Mouse (Mus musculus) MEL (cell line): ENCODE measurements around the gene Xiap. TPM values are rescaled to one million over a fixed set of nuclear protein-coding genes. Genes with fewer than 3 reads are reported as not detected.

Experiments
- DNase-seq: peaks from one replicate; pipeline ENCODE4 v3.0.0; 2011; ENCODE audit warnings: low read depth, low spot score
- H3K27ac ChIP-seq: 2 replicates; pipeline ENCODE4 v1.5.1; 2012; ENCODE audit warnings: low read depth, mild to moderate bottlenecking, control low read depth, low read length, moderate library complexity; ENCODE audit not compliant: control insufficient read depth
- H3K27me3 ChIP-seq, 2 experiments: fragments of 150-350 bp in 1 of 2; sonication (generic) in 1 of 2; 2 replicates each; pipeline ENCODE4 v1.6.1; 2012; ENCODE audit warnings: low read length in 2 of 2, mild to moderate bottlenecking in 2 of 2, improper control_type of control experiment in 1 of 2, moderate library complexity in 1 of 2; ENCODE audit not compliant: insufficient read depth in 2 of 2, control insufficient read depth in 1 of 2
- H3K36me3 ChIP-seq, 2 experiments: 2 replicates each; pipeline ENCODE4 v1.6.1; 2012 to 2014; ENCODE audit warnings: low read length in 2 of 2, improper control_type of control experiment in 1 of 2, inconsistent platforms in 1 of 2, mild to moderate bottlenecking in 1 of 2; ENCODE audit not compliant: insufficient read depth in 2 of 2, control insufficient read depth in 1 of 2
- H3K4me1 ChIP-seq, 2 experiments: fragments of 150-350 bp in 1 of 2; sonication (generic) in 1 of 2; 2 replicates each; pipeline ENCODE4 v1.6.1; 2012; ENCODE audit warnings: low read length in 2 of 2, improper control_type of control experiment in 1 of 2, mild to moderate bottlenecking in 1 of 2; ENCODE audit not compliant: insufficient read depth in 2 of 2, control insufficient read depth in 1 of 2
- H3K4me3 ChIP-seq, 2 experiments: fragments of 150-350 bp in 1 of 2; sonication (generic) in 1 of 2; 2 replicates each; pipeline ENCODE4 v1.5.1; 2012; ENCODE audit warnings: low read depth in 2 of 2, low read length in 2 of 2, mild to moderate bottlenecking in 2 of 2, moderate library complexity in 2 of 2, control low read depth in 1 of 2, improper control_type of control experiment in 1 of 2; ENCODE audit not compliant: control insufficient read depth in 1 of 2, insufficient read depth in 1 of 2
- H3K79me2 ChIP-seq: 2 replicates; pipeline ENCODE4 v1.6.1; 2012; ENCODE audit warnings: mild to moderate bottlenecking, low read length, moderate library complexity; ENCODE audit not compliant: control insufficient read depth, poor library complexity, insufficient read depth
- H3K9ac ChIP-seq: 2 replicates; pipeline ENCODE4 v1.6.1; 2012; ENCODE audit warnings: low read depth, mild to moderate bottlenecking, control low read depth, low read length, moderate library complexity; ENCODE audit not compliant: control insufficient read depth, poor library complexity, severe bottlenecking
- H3K9me3 ChIP-seq: fragments of 150-350 bp; sonication (generic); replicated peaks from 2 replicates; pipeline ENCODE4 v1.6.1; 2012; ENCODE audit warnings: mild to moderate bottlenecking, low read length, improper control_type of control experiment, moderate library complexity; ENCODE audit not compliant: insufficient read depth
- BHLHE40 ChIP-seq: IDR thresholded peaks from 2 replicates; pipeline ENCODE4 v1.6.1; 2012; ENCODE audit warnings: low read depth, mild to moderate bottlenecking, inconsistent platforms, low read length, improper control_type of control experiment, borderline replicate concordance
- CTCF ChIP-seq, 3 experiments: IDR thresholded peaks in 2 of 3; conservative IDR thresholded peaks in 1 of 3; 2 replicates each; pipeline ENCODE4 v1.5.1; 2011 to 2012; ENCODE audit warnings: low read length in 3 of 3, low read depth in 2 of 3, mild to moderate bottlenecking in 2 of 3, improper control_type of control experiment in 1 of 3, inconsistent platforms in 1 of 3, mixed read lengths in 1 of 3, moderate library complexity in 1 of 3; ENCODE audit not compliant: control insufficient read depth in 1 of 3, insufficient read depth in 1 of 3, poor library complexity in 1 of 3, severe bottlenecking in 1 of 3
- E2F4 ChIP-seq: IDR thresholded peaks from 2 replicates; pipeline ENCODE4 v1.6.1; 2011; ENCODE audit warnings: low read depth, low read length, improper control_type of control experiment, borderline replicate concordance
- ELF1 ChIP-seq: IDR thresholded peaks from 2 replicates; pipeline ENCODE4 v1.6.1; 2014; ENCODE audit warnings: low read depth, mild to moderate bottlenecking, inconsistent platforms, low read length, improper control_type of control experiment, moderate library complexity
- EP300 ChIP-seq, 2 experiments: IDR thresholded peaks; 2 replicates each; pipeline ENCODE4 v1.6.1; 2011; ENCODE audit warnings: improper control_type of control experiment in 2 of 2, low read length in 2 of 2, low read depth in 1 of 2, mild to moderate bottlenecking in 1 of 2
- GATA1 ChIP-seq: IDR thresholded peaks from 2 replicates; pipeline ENCODE4 v1.6.1; 2011; ENCODE audit warnings: low read depth, low read length, improper control_type of control experiment
- MAFK ChIP-seq: IDR thresholded peaks from 2 replicates; pipeline ENCODE4 v1.6.1; 2011; ENCODE audit warnings: low read depth, mild to moderate bottlenecking, low read length, improper control_type of control experiment, borderline replicate concordance
- MAX ChIP-seq: IDR thresholded peaks from 2 replicates; pipeline ENCODE4 v1.6.1; 2011; ENCODE audit warnings: low read length, improper control_type of control experiment
- MAZ ChIP-seq: IDR thresholded peaks from 2 replicates; pipeline ENCODE4 v1.6.1; 2012; ENCODE audit warnings: low read depth, mild to moderate bottlenecking, inconsistent platforms, low read length, improper control_type of control experiment
- MEF2A ChIP-seq: IDR thresholded peaks from 2 replicates; pipeline ENCODE4 v1.6.1; 2014; ENCODE audit warnings: low read depth, mild to moderate bottlenecking, inconsistent platforms, low read length, improper control_type of control experiment; ENCODE audit not compliant: poor library complexity, insufficient replicate concordance, severe bottlenecking; ENCODE audit errors: extremely low read depth
- MXI1 ChIP-seq: IDR thresholded peaks from 2 replicates; pipeline ENCODE4 v1.6.1; 2011; ENCODE audit warnings: mild to moderate bottlenecking, low read depth, low read length, improper control_type of control experiment
- MYB ChIP-seq: IDR thresholded peaks from 2 replicates; pipeline ENCODE4 v1.6.1; 2011; ENCODE audit warnings: mild to moderate bottlenecking, low read depth, low read length, improper control_type of control experiment
- NRF1 ChIP-seq: IDR thresholded peaks from 2 replicates; pipeline ENCODE4 v1.6.1; 2014; ENCODE audit warnings: low read depth, mild to moderate bottlenecking, inconsistent platforms, low read length, improper control_type of control experiment, moderate library complexity; ENCODE audit not compliant: poor library complexity, insufficient read depth, severe bottlenecking
- POLR2A ChIP-seq, 2 experiments: IDR thresholded peaks; 2 replicates each; pipeline ENCODE4 v1.6.1; 2011 to 2012; ENCODE audit warnings: low read length in 2 of 2, mild to moderate bottlenecking in 2 of 2, control low read depth in 1 of 2, improper control_type of control experiment in 1 of 2, low read depth in 1 of 2, moderate library complexity in 1 of 2; ENCODE audit not compliant: control insufficient read depth in 1 of 2, insufficient read depth in 1 of 2, poor library complexity in 1 of 2
- POLR2AphosphoS5 ChIP-seq: IDR thresholded peaks from 2 replicates; pipeline ENCODE4 v1.6.1; 2012; ENCODE audit warnings: low read depth, borderline replicate concordance, mild to moderate bottlenecking, inconsistent platforms, low read length, moderate library complexity, mixed read lengths
- RAD21 ChIP-seq: IDR thresholded peaks from 2 replicates; pipeline ENCODE4 v1.6.1; 2011; ENCODE audit warnings: mild to moderate bottlenecking, low read depth, low read length, improper control_type of control experiment
- RCOR1 ChIP-seq: IDR thresholded peaks from 2 replicates; pipeline ENCODE4 v1.6.1; 2012; ENCODE audit warnings: low read depth, mild to moderate bottlenecking, inconsistent platforms, low read length, improper control_type of control experiment
- SMC3 ChIP-seq: IDR thresholded peaks from 2 replicates; pipeline ENCODE4 v1.6.1; 2011; ENCODE audit warnings: low read depth, low read length, improper control_type of control experiment
- TBP ChIP-seq: IDR thresholded peaks from 2 replicates; pipeline ENCODE4 v1.8.0; 2011; ENCODE audit warnings: low read depth, low read length, improper control_type of control experiment
- TCF12 ChIP-seq: IDR thresholded peaks from 2 replicates; pipeline ENCODE4 v1.6.1; 2014; ENCODE audit warnings: low read depth, mild to moderate bottlenecking, inconsistent platforms, low read length, improper control_type of control experiment, moderate library complexity
- USF1 ChIP-seq: IDR thresholded peaks from 2 replicates; pipeline ENCODE4 v1.6.1; 2014; ENCODE audit warnings: low read depth, mild to moderate bottlenecking, inconsistent platforms, low read length, improper control_type of control experiment, moderate library complexity
- USF2 ChIP-seq, 2 experiments: IDR thresholded peaks; 2 replicates each; pipeline ENCODE4 v1.6.1; 2011 to 2012; ENCODE audit warnings: improper control_type of control experiment in 2 of 2, low read length in 2 of 2, borderline replicate concordance in 1 of 2, inconsistent platforms in 1 of 2, low read depth in 1 of 2, mild to moderate bottlenecking in 1 of 2; ENCODE audit not compliant: insufficient read depth in 1 of 2
- ZC3H11A ChIP-seq: IDR thresholded peaks from 2 replicates; pipeline ENCODE4 v1.6.1; 2012; ENCODE audit warnings: low read depth, mild to moderate bottlenecking, inconsistent platforms, low read length, improper control_type of control experiment
- ZKSCAN1 ChIP-seq: IDR thresholded peaks from 2 replicates; pipeline ENCODE4 v1.6.1; 2012; ENCODE audit warnings: low read depth, mild to moderate bottlenecking, inconsistent platforms, low read length, improper control_type of control experiment, moderate library complexity
- ZMIZ1 ChIP-seq: IDR thresholded peaks from 2 replicates; pipeline ENCODE4 v1.6.1; 2012; ENCODE audit warnings: low read depth, mild to moderate bottlenecking, inconsistent platforms, low read length, improper control_type of control experiment, moderate library complexity
- ZNF384 ChIP-seq: IDR thresholded peaks from 2 replicates; pipeline ENCODE4 v1.6.1; 2012; ENCODE audit warnings: low read depth, mild to moderate bottlenecking, inconsistent platforms, low read length, improper control_type of control experiment
- polyA plus RNA-seq, 2 experiments: library from polyadenylated mRNA; stranded (reverse) in 1 of 2; unstranded in 1 of 2; fragments of >175 nt in 1 of 2; fragments of >200 nt in 1 of 2; gene quantifications; 2 replicates each; pipeline versions ENCODE4 v1.2.1 to v1.2.4; 2012; ENCODE audit warnings: low replicate concordance in 2 of 2, low read depth in 1 of 2; ENCODE audit not compliant: insufficient read length in 2 of 2, insufficient read depth in 1 of 2, missing spikeins in 1 of 2
- total RNA-seq: library from RNA; depleted of rRNA; stranded (reverse); fragments of 300-350 nt; gene quantifications from 2 replicates; pipeline ENCODE4 v1.2.3, GENCODE M21; 2012

Xiap gene
- total and polyA plus RNA-seq, 3 experiments: 7.8 to 89.2 (median 11.8) TPM

DNA sequence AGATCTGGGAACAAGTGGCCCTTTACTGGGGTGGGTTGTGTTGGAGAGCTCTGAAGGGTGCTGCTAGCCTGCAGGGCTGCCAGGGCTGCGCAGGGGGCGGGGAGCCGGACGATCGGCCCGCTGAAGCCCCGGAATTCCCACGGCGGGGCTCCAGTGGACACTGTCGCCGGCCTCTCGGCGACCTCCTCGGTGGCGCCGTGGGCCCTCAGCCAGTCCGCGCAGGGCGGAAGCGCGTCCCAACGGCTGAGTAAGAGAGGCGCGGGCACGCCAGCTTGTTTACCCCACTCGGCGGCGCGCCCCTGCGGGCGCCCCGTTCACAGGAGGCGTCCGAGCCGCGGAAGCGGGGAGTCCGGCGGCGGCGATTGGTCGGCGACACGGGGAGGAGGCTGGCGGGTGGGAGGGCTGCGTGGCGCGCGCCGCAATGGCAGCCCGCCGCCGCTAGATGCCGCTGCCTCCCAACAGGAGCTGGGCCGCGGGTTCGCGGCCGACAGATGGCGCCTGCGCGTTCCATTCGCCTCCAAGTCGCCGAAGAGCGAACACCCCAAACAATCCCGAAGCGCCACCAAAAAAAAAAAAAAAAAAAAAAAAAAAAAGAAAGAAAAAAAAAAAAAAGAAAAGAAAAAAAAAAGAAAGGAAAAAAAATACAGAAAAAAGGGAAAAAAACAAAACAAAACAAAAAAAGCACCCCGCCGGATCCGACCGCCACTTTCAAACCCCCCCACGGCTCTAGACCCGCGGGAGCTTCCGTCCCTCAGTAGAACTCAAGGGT lies 89.5 kb downstream of the Xiap start, which contains the start of gene Stag2 (continued):
- TF ChIP-seq ZC3H11A (peak; percentile 41; the same call in 1 of the 2 replicates), TBP (peak; percentile 82), GATA1 (no peak), MXI1 (no peak), POLR2A (IDR thresholded peaks at IDR 0.05; ENCODE audit: control insufficient read depth in 1 of 2, insufficient read depth in 1 of 2, low read depth in 1 of 2, low read length in 2 of 2, poor library complexity in 1 of 2) (peak; percentile 33 to 52; a peak in 2 of 4 replicates), MAFK (no peak), SMC3 (peak; percentile 31; the same call in 1 of the 2 replicates), USF1 (no peak), EP300 (IDR thresholded peaks at IDR 0.05; ENCODE audit: low read depth in 1 of 2, low read length in 2 of 2) (no peak), MAX (no peak), POLR2AphosphoS5 (no peak), USF2 (IDR thresholded peaks at IDR 0.05; ENCODE audit: borderline replicate concordance in 1 of 2, insufficient read depth in 1 of 2, low read depth in 1 of 2, low read length in 2 of 2) (no peak), ZNF384 (peak; percentile 72), ZMIZ1 (no peak; the same call in 1 of the 2 replicates), BHLHE40 (no peak), RCOR1 (no peak), ZKSCAN1 (no peak), ELF1 (peak; percentile 51; the same call in 1 of the 2 replicates), MEF2A (no peak), RAD21 (peak; percentile 63)

DNA sequence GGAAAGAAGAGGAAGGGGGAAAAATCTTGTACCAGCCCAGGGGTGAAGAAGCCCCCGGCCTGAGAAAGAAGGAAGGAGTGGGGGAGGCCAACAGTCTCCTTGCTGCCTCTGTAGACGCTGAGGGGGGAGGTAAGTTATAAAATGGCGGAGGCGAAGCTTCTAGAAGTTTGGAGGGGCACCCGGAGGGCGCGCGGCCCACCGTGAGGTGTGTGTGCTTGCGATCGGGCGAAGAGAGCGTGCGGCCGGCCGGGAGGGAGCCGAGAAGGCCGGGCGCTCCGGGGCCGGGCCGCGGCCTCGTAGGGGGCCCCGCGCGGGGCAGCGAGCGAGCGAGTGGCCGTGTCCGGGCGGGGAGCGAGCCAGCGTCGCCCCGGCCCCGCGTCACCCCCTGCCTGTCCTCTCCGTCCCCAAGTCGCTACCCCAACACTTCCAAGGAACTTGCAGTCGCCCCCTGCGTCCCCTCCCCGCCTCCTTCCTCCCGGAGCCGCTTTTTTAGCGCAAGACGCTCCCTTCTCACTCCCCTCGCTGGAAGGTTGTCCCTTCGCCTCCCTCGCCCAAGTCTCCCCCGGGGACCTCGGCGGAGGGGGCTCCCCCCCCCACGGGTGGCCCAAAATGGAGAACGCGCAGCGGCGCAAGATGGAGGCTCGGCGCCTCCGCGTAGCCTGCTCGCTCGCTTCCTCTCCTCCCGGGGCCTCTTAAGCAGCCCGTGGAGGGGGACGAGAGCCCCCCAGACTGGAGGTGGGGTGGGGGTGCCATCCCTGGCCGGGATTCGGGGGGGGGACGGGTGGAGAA lies 90.3 kb downstream of the Xiap start:
- Histone ChIP-seq H3K27me3 (no peaks in the 10 kb centered on the region), H3K36me3 (peaks cover 0 to 4% of the 10 kb centered on the region in 2 experiments; a peak in 2 of 4 replicates), H3K79me2 (peaks cover 39% of the 10 kb centered on the region), H3K9ac (peak overlapping the region; percentile 100), H3K27ac (peak overlapping the region; percentile 96), H3K4me3 (peak overlapping the region; percentile 86 to 94)
- TF ChIP-seq TCF12: 0 out of 2 replicates have a peak, but pooled peaks have one; percentile 9
- TF ChIP-seq NRF1: 0 out of 2 replicates have a peak, but pooled peaks have one; percentile 2
- TF ChIP-seq E2F4: no peak
- TF ChIP-seq USF2 (IDR thresholded peaks at IDR 0.05; ENCODE audit: borderline replicate concordance in 1 of 2, insufficient read depth in 1 of 2, low read depth in 1 of 2, low read length in 2 of 2): no peak
- TF ChIP-seq POLR2A (IDR thresholded peaks at IDR 0.05; ENCODE audit: control insufficient read depth in 1 of 2, insufficient read depth in 1 of 2, low read depth in 1 of 2, low read length in 2 of 2, poor library complexity in 1 of 2): peak; percentile 48 to 55; a peak in 2 of 4 replicates
- TF ChIP-seq MYB: no peak
- no peak for TF ChIP-seq CTCF (IDR thresholded peaks at IDR 0.05 in 2 of 3, conservative IDR thresholded peaks at IDR 0.05 in 1 of 3; ENCODE audit: control insufficient read depth in 1 of 3, insufficient read depth in 1 of 3, low read depth in 2 of 3, low read length in 3 of 3, poor library complexity in 1 of 3, severe bottlenecking in 1 of 3)
- TF ChIP-seq MAZ: peak; percentile 8; the same call in 1 of the 2 replicates
- no peak for TF ChIP-seq ELF1
- TF ChIP-seq, all 39 proteins: peak for 4
- no peaks in the 10 kb centered on the region for H3K9me3 ChIP-seq
- peak; percentile 53 for DNase-seq
- H3K4me1 ChIP-seq: no peaks in the 10 kb centered on the region; a peak in 1 of 4 replicates
